Mouse (Mus musculus): ENCODE measurements around the gene Mcf2l.

Gene Mcf2l

GRCm38 (mm10) chr8:12873357-12874046 is at the start of gene Mcf2l:
Gene Mcf2l, plus strand, starts transcription at chr8:12873806.
- DNase-seq: peak; percentile 79

- no peak for DNase-seq
These were observed 49.0 kb upstream of the Mcf2l start for GRCm38 (mm10) chr8:12824562-12824961.

GRCm38 (mm10) chr8:12825236-12825635 is 48.4 kb upstream of the Mcf2l start:
- no peak for DNase-seq

GRCm38 (mm10) chr8:12825686-12826237 is 47.8 kb upstream of the Mcf2l start:
- DNase-seq: no peak

DNA sequence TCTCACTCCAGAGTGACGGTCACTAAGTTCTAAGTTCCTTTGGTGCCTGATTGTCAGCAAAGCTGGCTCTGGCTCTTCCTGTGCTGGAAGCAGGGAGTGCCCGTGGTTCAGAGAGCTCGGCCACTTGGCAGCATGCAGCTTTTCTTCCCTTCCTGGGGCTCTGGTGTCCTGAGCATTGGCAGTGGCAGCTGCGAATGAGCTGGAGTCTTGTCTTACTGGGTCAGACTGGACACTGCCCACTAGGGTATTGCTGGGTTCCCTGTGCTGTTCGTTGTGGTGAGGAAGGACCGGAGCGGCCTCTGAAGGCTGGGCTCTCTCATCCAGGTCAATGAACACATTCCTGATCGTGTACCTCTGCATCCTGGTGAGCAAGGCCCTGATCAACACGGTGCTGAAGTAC is 46.5 kb upstream of the Mcf2l start:
- no peak for DNase-seq

- DNase-seq: no peak
These were observed 45.3 kb upstream of the Mcf2l start for GRCm38 (mm10) chr8:12828298-12828697.

GRCm38 (mm10) chr8:12829381-12829780 is 44.2 kb upstream of the Mcf2l start:
- DNase-seq: no peak

- no peak for DNase-seq
These were observed 41.7 kb upstream of the Mcf2l start for GRCm38 (mm10) chr8:12831659-12832589.

GRCm38 (mm10) chr8:12833616-12834015 is 40.0 kb upstream of the Mcf2l start:
- no peak for DNase-seq

DNA sequence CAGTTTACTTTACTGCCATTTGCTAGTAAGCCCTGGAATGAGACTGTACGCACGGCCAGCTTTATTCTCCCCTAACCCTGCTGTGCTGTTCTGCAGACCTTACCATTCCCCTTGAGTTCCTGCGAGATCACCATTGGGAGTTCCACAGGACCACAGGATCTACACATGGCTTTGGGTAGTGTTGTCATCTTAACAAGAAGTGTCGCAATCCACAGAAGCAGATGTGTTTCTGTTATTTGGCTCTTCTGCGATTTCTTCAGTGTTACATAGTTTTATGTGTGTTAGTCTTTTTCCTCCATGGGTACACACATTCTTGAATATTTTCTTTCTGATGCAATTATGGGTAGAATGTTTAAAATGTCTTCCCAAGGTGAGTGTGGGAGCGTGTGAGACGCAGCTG is 32.8 kb upstream of the Mcf2l start:
- DNase-seq: no peak

- no peak for DNase-seq
These were observed 31.1 kb upstream of the Mcf2l start for GRCm38 (mm10) chr8:12842342-12842995.

GRCm38 (mm10) chr8:12844347-12844950 is 29.2 kb upstream of the Mcf2l start:
- no peak for DNase-seq

DNA sequence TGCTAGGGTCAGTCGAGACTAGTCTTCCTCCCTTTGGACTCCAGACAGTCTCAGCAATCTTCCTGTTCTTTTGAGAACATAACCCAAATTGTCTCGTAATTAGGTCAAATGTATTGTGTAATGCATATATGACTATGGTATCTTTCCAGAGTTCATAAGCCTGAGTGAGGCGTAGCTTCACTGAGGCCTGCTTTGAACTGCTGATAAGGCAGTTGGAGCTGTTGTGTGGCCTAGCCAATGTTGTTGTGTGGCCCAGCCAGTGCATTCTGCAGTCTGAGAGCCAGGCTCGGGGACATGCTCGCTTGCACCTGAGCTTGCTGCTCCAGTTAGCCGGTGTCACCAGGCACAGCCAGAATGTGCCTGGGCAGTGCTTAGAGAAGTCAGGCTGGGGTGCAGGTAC is 27.2 kb upstream of the Mcf2l start:
- no peak for DNase-seq

GRCm38 (mm10) chr8:12851241-12851640 is 22.4 kb upstream of the Mcf2l start:
- DNase-seq: no peak

- no peak for DNase-seq
These were observed 17.6 kb upstream of the Mcf2l start for GRCm38 (mm10) chr8:12856038-12856437.

DNA sequence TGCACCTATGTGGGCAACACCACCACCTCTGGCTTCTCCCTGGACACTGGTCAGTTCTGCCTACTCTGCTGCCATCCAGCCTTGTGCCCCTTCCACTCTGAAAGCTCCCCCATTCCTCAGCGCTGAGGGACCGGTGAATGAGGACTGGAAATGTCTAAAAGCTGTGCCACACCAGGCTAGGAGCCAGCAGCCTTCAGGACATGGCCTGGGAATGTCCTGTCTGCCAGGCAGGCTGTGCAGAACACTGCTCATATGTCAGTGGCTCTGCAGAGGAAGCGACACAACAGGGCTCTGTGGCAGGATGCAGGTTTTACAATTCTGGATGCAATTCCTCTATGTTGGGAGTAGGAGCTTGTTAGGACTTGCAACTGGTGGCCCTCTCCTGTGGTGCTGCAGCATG is 10.5 kb upstream of the Mcf2l start:
- DNase-seq: peak; percentile 55

DNA sequence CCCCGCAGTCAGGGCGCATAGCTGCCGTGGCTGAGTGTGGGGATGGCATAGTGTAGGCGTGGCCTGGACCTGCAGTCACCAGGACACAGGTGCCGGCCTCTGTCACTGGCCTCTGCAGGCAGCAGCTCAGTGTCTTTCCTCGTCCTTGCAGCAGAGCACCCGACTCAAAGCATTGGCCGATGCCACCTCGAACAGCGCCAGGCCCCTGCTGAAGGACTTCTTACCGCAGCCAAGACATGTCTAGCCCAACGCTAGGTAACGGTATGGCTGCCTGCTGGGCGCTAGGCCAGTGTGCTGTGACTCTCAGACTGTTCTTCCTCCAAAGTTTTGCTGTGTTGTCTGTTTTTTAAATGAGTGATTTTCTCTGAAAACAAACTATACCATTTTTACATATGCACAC is 10.0 kb upstream of the Mcf2l start:
- DNase-seq: no peak

- DNase-seq: no peak
These were observed 7.8 kb upstream of the Mcf2l start for GRCm38 (mm10) chr8:12865790-12866189.

DNA sequence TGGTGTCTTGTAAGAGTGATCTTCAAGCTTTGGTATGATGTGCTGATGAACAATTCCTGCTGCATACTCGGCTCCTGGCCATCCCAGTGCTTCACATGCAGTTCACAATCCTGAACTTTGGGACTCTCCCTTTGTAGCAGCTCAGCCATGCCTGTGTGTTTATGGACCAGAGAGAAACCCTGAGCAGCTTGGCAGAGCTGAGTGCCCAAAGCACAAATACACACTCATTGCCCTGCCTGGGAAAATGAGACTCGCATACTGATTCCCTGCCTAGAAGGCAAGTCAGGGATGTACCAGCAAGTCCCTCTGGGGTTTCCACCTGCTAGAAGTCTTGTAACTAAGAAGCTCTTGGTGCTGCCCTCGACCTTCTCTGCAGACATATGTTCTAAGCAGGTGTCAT is 3.9 kb upstream of the Mcf2l start:
- no peak for DNase-seq

DNA sequence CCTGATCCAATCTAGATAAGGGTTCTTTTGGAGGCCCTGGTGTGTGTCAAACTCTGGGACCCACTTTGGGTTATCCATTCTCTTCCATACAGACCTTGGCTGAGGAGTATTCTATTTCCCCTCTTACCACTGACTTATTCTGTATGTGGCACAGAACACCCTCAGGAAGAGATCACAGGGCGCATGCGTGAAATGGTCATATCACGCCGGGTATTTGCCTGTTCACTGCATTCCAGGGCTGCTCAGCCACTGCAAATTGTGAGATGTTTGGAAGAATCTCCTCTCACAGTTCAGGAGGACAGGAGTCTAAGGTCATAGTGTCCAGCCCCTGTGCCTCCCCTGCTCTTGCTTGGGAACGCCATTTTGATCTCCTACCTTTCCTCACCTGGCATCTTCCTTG is 3.0 kb upstream of the Mcf2l start:
- no peak for DNase-seq

GRCm38 (mm10) chr8:12871461-12871860 is 2.1 kb upstream of the Mcf2l start:
- no peak for DNase-seq

- DNase-seq: no peak
These were observed 636 bp upstream of the Mcf2l start for GRCm38 (mm10) chr8:12872983-12873356.

- peak; percentile 94 for DNase-seq
These were observed 687 bp downstream of the Mcf2l start for GRCm38 (mm10) chr8:12874194-12874791.

All from cerebellum, adult 11 months (tissue).